Mouse (Mus musculus) MEL (cell line): ENCODE measurements at regions not wholly inside any gene's neighbourhood (a gene's known extent, or its start where the extent isn't known, plus 50 kb on each side); places are given as distances from the start of the nearest gene placed in this dataset.

Experiments used
- DNase-seq: peaks from one replicate; pipeline ENCODE4 v3.0.0; 2011; ENCODE audit warnings: low read depth, low spot score
- H3K27ac ChIP-seq: 2 replicates; pipeline ENCODE4 v1.5.1; 2012; ENCODE audit warnings: low read depth, mild to moderate bottlenecking, control low read depth, low read length, moderate library complexity; ENCODE audit not compliant: control insufficient read depth
- H3K27me3 ChIP-seq, 2 experiments: fragments of 150-350 bp in 1 of 2; sonication (generic) in 1 of 2; 2 replicates each; pipeline ENCODE4 v1.6.1; 2012; ENCODE audit warnings: low read length in 2 of 2, mild to moderate bottlenecking in 2 of 2, improper control_type of control experiment in 1 of 2, moderate library complexity in 1 of 2; ENCODE audit not compliant: insufficient read depth in 2 of 2, control insufficient read depth in 1 of 2
- H3K36me3 ChIP-seq, 2 experiments: 2 replicates each; pipeline ENCODE4 v1.6.1; 2012 to 2014; ENCODE audit warnings: low read length in 2 of 2, improper control_type of control experiment in 1 of 2, inconsistent platforms in 1 of 2, mild to moderate bottlenecking in 1 of 2; ENCODE audit not compliant: insufficient read depth in 2 of 2, control insufficient read depth in 1 of 2
- H3K4me1 ChIP-seq, 2 experiments: fragments of 150-350 bp in 1 of 2; sonication (generic) in 1 of 2; 2 replicates each; pipeline ENCODE4 v1.6.1; 2012; ENCODE audit warnings: low read length in 2 of 2, improper control_type of control experiment in 1 of 2, mild to moderate bottlenecking in 1 of 2; ENCODE audit not compliant: insufficient read depth in 2 of 2, control insufficient read depth in 1 of 2
- H3K4me3 ChIP-seq, 2 experiments: fragments of 150-350 bp in 1 of 2; sonication (generic) in 1 of 2; 2 replicates each; pipeline ENCODE4 v1.5.1; 2012; ENCODE audit warnings: low read depth in 2 of 2, low read length in 2 of 2, mild to moderate bottlenecking in 2 of 2, moderate library complexity in 2 of 2, control low read depth in 1 of 2, improper control_type of control experiment in 1 of 2; ENCODE audit not compliant: control insufficient read depth in 1 of 2, insufficient read depth in 1 of 2
- H3K79me2 ChIP-seq: 2 replicates; pipeline ENCODE4 v1.6.1; 2012; ENCODE audit warnings: mild to moderate bottlenecking, low read length, moderate library complexity; ENCODE audit not compliant: control insufficient read depth, poor library complexity, insufficient read depth
- H3K9ac ChIP-seq: 2 replicates; pipeline ENCODE4 v1.6.1; 2012; ENCODE audit warnings: low read depth, mild to moderate bottlenecking, control low read depth, low read length, moderate library complexity; ENCODE audit not compliant: control insufficient read depth, poor library complexity, severe bottlenecking
- H3K9me3 ChIP-seq: fragments of 150-350 bp; sonication (generic); replicated peaks from 2 replicates; pipeline ENCODE4 v1.6.1; 2012; ENCODE audit warnings: mild to moderate bottlenecking, low read length, improper control_type of control experiment, moderate library complexity; ENCODE audit not compliant: insufficient read depth
- BHLHE40 ChIP-seq: IDR thresholded peaks from 2 replicates; pipeline ENCODE4 v1.6.1; 2012; ENCODE audit warnings: low read depth, mild to moderate bottlenecking, inconsistent platforms, low read length, improper control_type of control experiment, borderline replicate concordance
- E2F4 ChIP-seq: IDR thresholded peaks from 2 replicates; pipeline ENCODE4 v1.6.1; 2011; ENCODE audit warnings: low read depth, low read length, improper control_type of control experiment, borderline replicate concordance
- ELF1 ChIP-seq: IDR thresholded peaks from 2 replicates; pipeline ENCODE4 v1.6.1; 2014; ENCODE audit warnings: low read depth, mild to moderate bottlenecking, inconsistent platforms, low read length, improper control_type of control experiment, moderate library complexity
- ETS1 ChIP-seq: IDR thresholded peaks from 2 replicates; pipeline ENCODE4 v1.6.1; 2012; ENCODE audit warnings: low read depth, mild to moderate bottlenecking, inconsistent platforms, low read length, improper control_type of control experiment, moderate library complexity
- GATA1 ChIP-seq: IDR thresholded peaks from 2 replicates; pipeline ENCODE4 v1.6.1; 2011; ENCODE audit warnings: low read depth, low read length, improper control_type of control experiment
- KAT2A ChIP-seq: conservative IDR thresholded peaks from 2 replicates; pipeline ENCODE4 v1.6.1; 2012; ENCODE audit warnings: low read depth, low read length, improper control_type of control experiment, inconsistent platforms
- MAFK ChIP-seq: IDR thresholded peaks from 2 replicates; pipeline ENCODE4 v1.6.1; 2011; ENCODE audit warnings: low read depth, mild to moderate bottlenecking, low read length, improper control_type of control experiment, borderline replicate concordance
- MAX ChIP-seq: IDR thresholded peaks from 2 replicates; pipeline ENCODE4 v1.6.1; 2011; ENCODE audit warnings: low read length, improper control_type of control experiment
- MXI1 ChIP-seq: IDR thresholded peaks from 2 replicates; pipeline ENCODE4 v1.6.1; 2011; ENCODE audit warnings: mild to moderate bottlenecking, low read depth, low read length, improper control_type of control experiment
- MYC ChIP-seq: IDR thresholded peaks from 2 replicates; pipeline ENCODE4 v1.6.1; 2011; ENCODE audit warnings: low read depth, mild to moderate bottlenecking, low read length, improper control_type of control experiment, moderate library complexity
- NELFE ChIP-seq: IDR thresholded peaks from 2 replicates; pipeline ENCODE4 v1.6.1; 2011; ENCODE audit warnings: low read depth, low read length, improper control_type of control experiment
- NRF1 ChIP-seq: IDR thresholded peaks from 2 replicates; pipeline ENCODE4 v1.6.1; 2014; ENCODE audit warnings: low read depth, mild to moderate bottlenecking, inconsistent platforms, low read length, improper control_type of control experiment, moderate library complexity; ENCODE audit not compliant: poor library complexity, insufficient read depth, severe bottlenecking
- POLR2A ChIP-seq, 2 experiments: IDR thresholded peaks; 2 replicates each; pipeline ENCODE4 v1.6.1; 2011 to 2012; ENCODE audit warnings: low read length in 2 of 2, mild to moderate bottlenecking in 2 of 2, control low read depth in 1 of 2, improper control_type of control experiment in 1 of 2, low read depth in 1 of 2, moderate library complexity in 1 of 2; ENCODE audit not compliant: control insufficient read depth in 1 of 2, insufficient read depth in 1 of 2, poor library complexity in 1 of 2
- POLR2AphosphoS5 ChIP-seq: IDR thresholded peaks from 2 replicates; pipeline ENCODE4 v1.6.1; 2012; ENCODE audit warnings: low read depth, borderline replicate concordance, mild to moderate bottlenecking, inconsistent platforms, low read length, moderate library complexity, mixed read lengths
- RCOR1 ChIP-seq: IDR thresholded peaks from 2 replicates; pipeline ENCODE4 v1.6.1; 2012; ENCODE audit warnings: low read depth, mild to moderate bottlenecking, inconsistent platforms, low read length, improper control_type of control experiment
- SIN3A ChIP-seq: IDR thresholded peaks from 2 replicates; pipeline ENCODE4 v1.6.1; 2012; ENCODE audit warnings: low read length, improper control_type of control experiment, inconsistent platforms
- SMC3 ChIP-seq: IDR thresholded peaks from 2 replicates; pipeline ENCODE4 v1.6.1; 2011; ENCODE audit warnings: low read depth, low read length, improper control_type of control experiment
- TAL1 ChIP-seq: IDR thresholded peaks from 2 replicates; pipeline ENCODE4 v1.6.1; 2012; ENCODE audit warnings: mild to moderate bottlenecking, inconsistent platforms, low read length, moderate library complexity, mixed read lengths
- ZC3H11A ChIP-seq: IDR thresholded peaks from 2 replicates; pipeline ENCODE4 v1.6.1; 2012; ENCODE audit warnings: low read depth, mild to moderate bottlenecking, inconsistent platforms, low read length, improper control_type of control experiment
- ZKSCAN1 ChIP-seq: IDR thresholded peaks from 2 replicates; pipeline ENCODE4 v1.6.1; 2012; ENCODE audit warnings: low read depth, mild to moderate bottlenecking, inconsistent platforms, low read length, improper control_type of control experiment, moderate library complexity
- ZMIZ1 ChIP-seq: IDR thresholded peaks from 2 replicates; pipeline ENCODE4 v1.6.1; 2012; ENCODE audit warnings: low read depth, mild to moderate bottlenecking, inconsistent platforms, low read length, improper control_type of control experiment, moderate library complexity
- ZNF384 ChIP-seq: IDR thresholded peaks from 2 replicates; pipeline ENCODE4 v1.6.1; 2012; ENCODE audit warnings: low read depth, mild to moderate bottlenecking, inconsistent platforms, low read length, improper control_type of control experiment

GRCm38 (mm10) chr5:148454200-148454599 lies 54.5 kb upstream of the Slc7a1 start:
- H3K27ac ChIP-seq: no peak overlapping the region
- TF ChIP-seq ETS1 (no peak), ZMIZ1 (no peak), NRF1 (no peak), SIN3A (no peak), ZKSCAN1 (no peak), MXI1 (no peak), ZC3H11A (no peak), ELF1 (no peak), E2F4 (no peak)
- TF ChIP-seq, all 39 proteins: peak for 0
- H3K9ac ChIP-seq: no peak overlapping the region
- DNase-seq: no peak
- H3K79me2 ChIP-seq: no peaks in the 10 kb centered on the region
- H3K9me3 ChIP-seq: no peaks in the 10 kb centered on the region
- H3K27me3 ChIP-seq: no peaks in the 10 kb centered on the region
- H3K4me3 ChIP-seq: no peak overlapping the region
- no peaks in the 10 kb centered on the region for H3K4me1 ChIP-seq
- H3K36me3 ChIP-seq: no peaks in the 10 kb centered on the region

GRCm38 (mm10) chr5:148453776-148454175 lies 54.1 kb upstream of the Slc7a1 start:
- DNase-seq: no peak
- H3K4me3 ChIP-seq: no peak overlapping the region
- no peak overlapping the region for H3K9ac ChIP-seq
- H3K79me2 ChIP-seq: no peaks in the 10 kb centered on the region
- H3K27ac ChIP-seq: no peak overlapping the region
- no peaks in the 10 kb centered on the region for H3K4me1 ChIP-seq
- H3K36me3 ChIP-seq: no peaks in the 10 kb centered on the region
- H3K9me3 ChIP-seq: no peaks in the 10 kb centered on the region
- no peak for TF ChIP-seq ZNF384
- no peak for TF ChIP-seq MYC
- no peak for TF ChIP-seq KAT2A
- no peak for TF ChIP-seq TAL1
- TF ChIP-seq ZMIZ1: no peak
- no peak for TF ChIP-seq GATA1
- TF ChIP-seq POLR2A (IDR thresholded peaks at IDR 0.05; ENCODE audit: control insufficient read depth in 1 of 2, insufficient read depth in 1 of 2, low read depth in 1 of 2, low read length in 2 of 2, poor library complexity in 1 of 2): no peak
- TF ChIP-seq MAX: no peak
- TF ChIP-seq RCOR1: no peak
- TF ChIP-seq NELFE: no peak
- TF ChIP-seq POLR2AphosphoS5: no peak
- TF ChIP-seq SMC3: no peak
- no peak for TF ChIP-seq ZC3H11A
- no peak for TF ChIP-seq BHLHE40
- TF ChIP-seq MAFK: no peak
- no peaks in the 10 kb centered on the region for H3K27me3 ChIP-seq
